Mouse (Mus musculus): ENCODE measurements at regions not wholly inside any gene's neighbourhood (a gene's known extent, or its start where the extent isn't known, plus 50 kb on each side); places are given as distances from the start of the nearest gene placed in this dataset.

GRCm38 (mm10) chr3:52706626-52707025 is 310.4 kb downstream of the Cog6 start:
- no peak for DNase-seq (ENCODE audit: low spot score in 2 of 2)

- no peak for DNase-seq (ENCODE audit: low spot score in 2 of 2)
These were observed 313.3 kb downstream of the Cog6 start for GRCm38 (mm10) chr3:52703751-52704150.

DNA sequence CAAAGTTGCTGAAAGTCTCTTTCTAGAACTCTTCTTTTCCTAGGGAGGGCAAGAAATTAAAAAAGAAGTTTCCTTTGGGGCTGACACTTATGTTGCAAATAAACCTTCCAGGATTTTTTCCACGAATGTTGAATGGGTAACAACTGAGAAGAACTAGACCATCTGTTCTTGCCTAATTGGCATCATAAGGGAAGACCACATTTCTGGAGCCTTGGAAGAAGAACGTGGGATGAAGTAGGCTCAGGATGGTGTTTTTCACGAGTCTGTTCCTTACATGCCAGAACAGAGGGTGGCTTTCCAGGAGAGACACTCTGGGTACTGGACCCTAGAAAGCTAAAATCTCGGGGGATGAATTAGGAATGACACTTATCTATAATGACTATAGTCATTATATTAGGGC is 314.1 kb downstream of the Cog6 start:
- no peak for DNase-seq (ENCODE audit: low spot score in 2 of 2)

- DNase-seq (ENCODE audit: low spot score in 2 of 2) = no peak
These were observed 315.4 kb downstream of the Cog6 start for GRCm38 (mm10) chr3:52701601-52702000.

DNA sequence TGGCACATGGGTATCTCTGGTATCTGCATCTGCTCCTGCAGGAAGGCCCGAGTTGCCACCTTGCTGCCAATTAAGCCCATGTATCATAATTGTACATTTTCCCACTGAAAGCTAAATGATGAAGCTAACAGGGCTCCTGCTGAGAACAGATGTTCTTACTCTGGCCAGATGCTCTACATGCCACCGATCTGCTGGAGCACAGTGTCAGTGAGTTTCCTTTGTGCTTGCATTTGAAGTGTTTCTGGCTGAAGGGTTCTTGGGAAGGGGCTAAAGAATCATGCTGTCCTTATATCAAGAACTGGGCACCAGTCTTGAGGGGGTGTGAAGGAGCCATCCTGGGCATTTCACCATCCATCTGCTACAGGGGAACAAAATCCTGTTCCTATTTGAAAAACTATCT is 323.2 kb downstream of the Cog6 start:
- no peak for DNase-seq (ENCODE audit: low spot score in 2 of 2)

DNA sequence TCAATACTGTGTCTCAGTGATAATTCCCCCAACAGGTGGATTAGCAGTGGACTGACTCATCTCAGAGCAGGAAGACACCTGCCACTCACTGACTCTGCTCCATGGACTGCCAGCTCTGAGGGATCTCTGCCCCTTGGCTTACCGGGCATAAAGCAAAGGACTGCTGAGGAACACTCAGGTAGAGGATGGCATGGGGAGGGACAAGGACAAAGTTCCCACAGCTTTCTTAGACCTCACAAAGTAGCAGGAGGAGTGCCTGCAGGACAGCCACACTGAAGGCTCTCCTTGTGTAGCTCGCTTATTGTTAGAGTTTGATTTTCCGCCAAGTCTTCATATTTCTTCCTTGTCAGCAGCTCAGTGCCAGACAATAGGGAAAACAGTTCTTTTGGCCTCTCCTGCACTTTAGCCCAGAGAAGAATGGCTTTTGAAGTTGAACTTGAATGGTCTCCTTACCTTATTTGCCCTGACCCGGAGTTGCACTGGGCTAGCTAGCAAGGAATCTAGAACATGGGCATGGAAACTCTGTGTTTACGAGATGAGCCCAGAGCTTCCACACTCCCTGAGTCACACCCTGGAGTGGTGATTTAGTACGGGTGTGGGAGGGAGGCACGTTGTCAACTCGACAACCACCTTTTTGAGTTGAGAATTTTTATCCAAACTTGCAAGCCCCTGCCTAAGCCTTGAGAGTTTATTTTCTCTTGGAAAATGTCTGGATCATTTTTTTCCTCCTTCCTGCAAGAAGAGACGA is 331.4 kb downstream of the Cog6 start:
- DNase-seq (ENCODE audit: low spot score in 2 of 2) = no peak

DNA sequence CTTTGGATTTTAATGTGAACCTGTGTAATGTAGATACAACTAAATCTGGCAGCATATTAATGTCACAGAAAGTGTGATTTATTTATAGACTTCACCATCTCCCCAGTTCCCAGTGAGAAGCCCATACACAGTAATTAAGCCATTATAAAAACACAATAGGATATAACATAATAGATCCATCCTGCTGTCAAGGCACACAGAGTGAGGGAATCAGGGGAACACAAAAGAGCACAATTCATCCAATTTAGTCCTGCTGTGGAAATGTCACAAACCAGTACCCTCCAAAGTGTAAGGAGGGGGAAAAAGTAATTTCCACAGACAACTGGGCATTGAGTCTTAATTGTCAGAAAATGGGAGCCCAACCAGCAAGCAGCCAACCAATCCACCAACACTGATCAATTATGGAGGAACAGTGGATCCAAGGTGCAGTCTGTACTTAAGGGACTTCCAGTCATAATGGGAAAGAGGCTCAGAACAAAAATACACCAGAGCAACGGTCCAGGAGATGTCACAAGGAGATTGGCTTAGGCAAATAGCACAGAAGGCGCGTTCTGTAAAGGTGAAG is 336.1 kb downstream of the Cog6 start:
- DNase-seq (ENCODE audit: low spot score in 2 of 2) = no peak

GRCm38 (mm10) chr3:52676886-52677670 is 340.0 kb downstream of the Cog6 start:
- DNase-seq (ENCODE audit: low spot score in 2 of 2) = peak in 1 of 2 experiments; percentile 9

GRCm38 (mm10) chr3:52670628-52671028 is 346.4 kb downstream of the Cog6 start:
- no peak for DNase-seq (ENCODE audit: low spot score in 2 of 2)

- DNase-seq (ENCODE audit: low spot score in 2 of 2) = no peak
These were observed 353.9 kb downstream of the Cog6 start for GRCm38 (mm10) chr3:52663161-52663602.

- DNase-seq (ENCODE audit: low spot score in 2 of 2) = no peak
These were observed 354.7 kb downstream of the Cog6 start for GRCm38 (mm10) chr3:52662164-52662908.

GRCm38 (mm10) chr3:52653006-52653405 is 364.0 kb downstream of the Cog6 start:
- no peak for DNase-seq (ENCODE audit: low spot score in 2 of 2)

- no peak for DNase-seq (ENCODE audit: low spot score in 2 of 2)
These were observed 364.6 kb downstream of the Cog6 start for GRCm38 (mm10) chr3:52652476-52652870.

- DNase-seq (ENCODE audit: low spot score in 2 of 2) = no peak
These were observed 365.1 kb downstream of the Cog6 start for GRCm38 (mm10) chr3:52651862-52652475.

DNA sequence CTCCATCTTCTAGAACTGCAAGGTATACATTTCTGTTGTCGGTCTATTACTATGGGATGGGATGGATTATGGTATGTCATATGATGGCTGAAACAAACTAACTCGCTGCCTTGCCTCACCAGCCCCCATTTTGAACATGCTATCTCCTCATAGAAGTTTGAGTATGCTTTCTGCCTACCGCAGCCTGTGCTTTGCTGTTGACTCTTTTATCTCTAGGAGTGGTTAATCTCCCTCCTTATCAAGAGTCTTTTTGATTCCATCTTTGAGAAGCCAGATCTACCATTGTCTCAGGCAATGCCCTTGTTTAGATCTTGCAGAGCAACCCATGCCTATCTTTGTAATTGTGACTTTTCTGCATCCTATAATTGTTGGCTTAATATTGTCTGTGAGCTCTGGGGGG is 367.0 kb downstream of the Cog6 start:
- DNase-seq (ENCODE audit: low spot score in 2 of 2) = no peak

DNA sequence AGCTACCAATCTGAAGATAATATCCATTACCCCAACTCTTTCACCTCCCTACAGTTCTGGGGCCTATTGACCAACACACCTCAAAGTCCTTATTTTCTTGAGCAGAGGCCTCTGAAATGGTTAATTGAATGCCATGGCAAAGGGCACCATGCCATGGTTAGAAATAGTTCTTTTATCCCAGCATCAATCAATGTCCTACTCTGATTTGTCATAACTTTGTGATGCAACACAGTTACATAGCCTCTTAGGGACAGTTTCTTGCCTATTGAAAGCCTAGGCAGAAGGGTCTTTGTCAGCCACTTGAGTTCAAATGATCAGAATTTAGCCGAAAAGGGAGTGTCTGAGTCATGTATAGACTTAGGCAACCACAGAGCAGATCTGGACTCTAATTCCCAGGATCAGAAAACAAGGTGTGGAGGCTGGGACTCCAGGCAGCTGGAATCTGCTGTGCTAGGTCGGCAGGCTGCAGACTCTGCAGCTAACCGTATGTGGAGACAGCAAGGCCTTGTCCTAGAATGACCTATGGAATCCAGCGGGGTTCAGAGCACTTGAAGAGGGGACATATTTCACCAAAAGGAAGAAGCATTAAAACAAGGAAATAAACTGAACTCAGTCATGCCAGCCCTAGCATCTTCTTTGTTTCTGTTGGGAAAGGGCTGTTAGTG is 368.1 kb downstream of the Cog6 start:
- no peak for DNase-seq (ENCODE audit: low spot score in 2 of 2)

DNA sequence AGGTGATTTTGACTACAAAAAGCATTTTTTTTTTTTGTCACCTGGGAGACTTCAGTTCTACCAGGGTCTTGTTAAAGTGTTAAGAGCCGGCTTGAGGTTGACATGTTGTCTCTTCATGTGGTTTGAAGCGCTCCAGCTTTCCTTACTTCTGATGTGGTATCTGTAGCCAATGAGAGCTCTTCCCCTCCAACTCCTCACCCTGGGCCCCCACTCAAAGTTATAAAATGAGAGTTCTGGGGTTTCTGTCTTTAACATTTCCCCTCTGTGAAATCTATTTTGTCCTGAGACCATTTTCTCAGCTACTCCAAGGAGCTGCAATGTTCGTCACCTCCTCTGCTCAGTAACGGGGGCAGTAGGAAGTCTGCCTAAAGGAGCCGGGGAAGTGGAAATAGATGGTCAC is 369.1 kb downstream of the Cog6 start:
- no peak for DNase-seq (ENCODE audit: low spot score in 2 of 2)

DNA sequence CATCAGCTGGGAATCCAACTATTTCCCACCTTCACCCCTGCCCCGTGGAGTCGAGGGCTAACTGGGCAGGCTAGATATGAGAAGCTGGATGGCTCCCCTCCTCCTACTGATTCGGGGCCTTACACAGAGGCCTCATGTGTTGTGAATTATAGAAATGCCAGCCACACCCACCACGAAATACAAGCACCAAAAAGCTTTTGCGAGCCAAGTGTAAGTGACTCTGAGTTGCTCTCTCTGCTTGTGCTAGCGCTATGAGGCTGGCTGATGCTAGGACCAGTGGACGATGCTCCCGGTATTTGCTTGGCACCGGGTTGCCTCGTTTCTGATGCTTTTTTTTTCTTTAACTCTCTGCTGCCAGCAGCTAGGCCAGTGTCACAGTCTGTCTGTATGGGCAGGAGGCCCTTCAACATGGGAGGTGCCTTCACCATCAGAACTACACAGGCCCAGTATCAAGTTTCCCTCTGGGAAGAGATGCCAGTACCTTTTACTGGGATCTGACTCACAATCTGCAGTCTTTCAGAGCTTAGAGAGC is 369.8 kb downstream of the Cog6 start:
- no peak for DNase-seq (ENCODE audit: low spot score in 2 of 2)

DNA sequence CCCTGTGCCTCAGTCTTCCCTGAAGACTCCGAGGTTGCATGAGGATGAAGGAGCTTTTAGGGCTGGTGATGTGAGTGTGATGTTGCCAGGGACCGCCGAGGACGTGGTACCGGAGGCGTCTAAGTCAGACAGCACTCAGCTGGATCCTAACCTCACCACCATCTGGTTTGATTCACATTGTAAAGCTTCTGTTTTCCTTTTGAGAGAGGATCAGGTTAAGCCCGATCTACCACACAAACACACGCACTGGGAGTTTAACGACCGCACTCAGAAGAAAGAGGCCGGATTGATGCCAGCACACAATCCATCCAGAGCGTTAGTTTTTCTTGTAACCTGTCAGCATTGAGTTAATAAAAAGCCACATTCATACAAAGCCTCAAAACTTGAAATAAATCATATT is 371.9 kb downstream of the Cog6 start:
- no peak for DNase-seq (ENCODE audit: low spot score in 2 of 2)

- DNase-seq (ENCODE audit: low spot score in 2 of 2) = no peak
These were observed 372.6 kb downstream of the Cog6 start for GRCm38 (mm10) chr3:52644178-52645128.

All from cerebellum, postnatal 4 days (tissue).